Mouse (Mus musculus): Measurements from ENCODE around the gene Serpinb6d.

The Serpinb6d gene

DNA sequence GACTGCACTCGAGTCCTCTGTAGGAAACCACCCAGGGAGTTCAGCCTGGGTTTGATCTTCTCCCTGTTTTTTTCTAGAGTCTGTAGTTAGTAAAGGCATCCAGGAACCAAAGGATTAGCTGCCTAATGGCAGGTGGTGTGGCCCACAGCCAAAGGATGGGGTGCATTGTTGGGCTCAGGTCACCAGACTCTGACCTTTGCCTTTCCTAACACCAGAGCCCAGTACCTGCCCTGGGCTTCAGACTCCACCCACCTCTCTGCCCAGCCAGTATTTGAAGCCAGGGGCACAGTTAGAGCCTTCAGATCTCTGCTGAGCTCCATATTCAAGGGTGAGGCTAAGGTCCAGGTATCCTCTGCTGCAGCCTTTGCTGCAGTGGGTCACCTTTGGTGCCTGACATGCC lies at the start of gene Serpinb6d:
Gene Serpinb6d (plus strand): TSS at position 301 of the 400 bp plus-strand sequence.
- DNase-seq, result no peak

DNA sequence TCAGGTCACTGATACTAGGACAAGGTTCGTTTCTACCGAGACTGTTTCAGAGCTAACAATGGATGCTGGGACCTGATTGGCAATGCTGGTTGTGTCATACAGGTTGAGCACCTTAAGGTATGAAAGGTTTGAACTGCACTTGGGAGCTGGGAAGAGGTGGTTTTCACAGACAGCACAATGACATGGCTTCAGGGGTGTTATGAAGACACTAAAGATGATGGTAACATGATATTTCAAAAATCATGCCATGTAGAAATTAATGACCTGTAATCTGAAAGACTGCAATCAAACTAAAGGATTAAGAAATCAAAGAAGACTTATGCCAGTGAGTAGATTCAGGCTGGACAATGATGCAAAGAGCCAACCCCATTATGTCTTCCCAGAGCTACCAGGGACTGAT lies 38.3 kb upstream of the Serpinb6d start:
- DNase-seq, result no peak

DNA sequence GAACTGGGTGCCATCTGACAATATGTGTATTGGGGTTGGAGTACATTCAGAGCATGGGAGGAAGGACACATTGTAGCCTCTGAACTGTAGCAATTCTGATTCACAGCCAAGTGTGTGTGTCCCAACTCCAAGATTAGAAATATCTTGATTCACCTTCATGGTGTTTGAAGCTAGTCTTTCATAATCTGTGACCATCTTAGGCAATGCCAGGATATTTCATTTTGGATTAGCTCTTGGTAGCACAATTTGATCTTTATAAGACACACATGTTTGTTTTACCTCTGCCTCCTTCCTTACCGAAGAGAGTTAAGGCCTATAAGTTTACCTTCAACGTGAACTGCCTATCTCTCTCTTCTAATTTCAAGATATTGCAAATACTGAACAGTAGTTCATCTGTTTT lies 18.7 kb upstream of the Serpinb6d start:
- DNase-seq, result no peak

DNA sequence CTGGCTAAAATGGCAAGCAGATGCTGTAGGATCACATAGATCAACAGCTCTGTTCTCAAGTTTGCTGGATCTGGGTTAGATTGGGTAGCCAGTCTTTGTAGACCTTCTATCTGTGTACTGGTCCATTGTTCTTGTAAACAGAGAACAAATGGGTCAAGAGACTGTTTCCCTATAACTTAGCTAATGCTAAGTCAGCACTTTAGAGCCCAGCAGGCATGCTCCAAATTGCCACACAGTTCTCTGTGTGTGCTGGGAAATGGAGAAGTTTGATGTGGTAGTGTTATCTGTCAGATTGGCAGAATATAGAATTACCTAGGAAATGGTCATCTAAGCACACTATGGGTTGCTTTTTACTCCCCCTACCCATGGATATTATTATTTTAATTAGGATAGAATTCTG lies 1.3 kb downstream of the Serpinb6d start:
- DNase-seq, result no peak

DNA sequence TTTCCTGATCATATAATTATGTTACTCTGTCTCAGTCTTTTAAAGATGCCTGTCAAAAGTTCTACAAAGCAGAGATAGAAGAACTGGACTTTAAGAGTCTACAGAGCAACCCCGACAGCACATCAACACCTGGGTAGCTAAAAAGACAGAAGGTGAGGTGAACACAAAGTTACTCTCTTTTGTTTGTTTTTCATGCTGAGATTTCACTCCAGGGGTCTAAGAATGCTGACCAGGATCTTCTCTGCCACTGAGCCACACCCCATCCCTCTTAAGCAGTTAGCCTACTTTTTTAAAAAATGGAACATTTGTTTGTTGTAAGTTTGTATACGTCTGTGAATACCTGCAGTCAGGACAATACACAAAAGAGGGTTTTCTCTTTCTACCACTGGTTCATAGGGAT lies 59.1 kb downstream of the Serpinb6d start:
- DNase-seq, result no peak
